Mouse (Mus musculus) stomach, postnatal 0 days (tissue): ENCODE measurements at regions not wholly inside any gene's neighbourhood (a gene's known extent, or its start where the extent isn't known, plus 50 kb on each side); places are given as distances from the start of the nearest gene placed in this dataset.

Source experiments
- CTCF ChIP-seq: IDR thresholded peaks from 2 replicates; pipeline ENCODE4 v1.5.1; 2016; ENCODE audit warnings: antibody characterized with exemption, low read depth, mild to moderate bottlenecking, moderate library complexity
- EP300 ChIP-seq: optimal IDR thresholded peaks from 2 replicates; pipeline ENCODE3; 2016; ENCODE audit warnings: antibody characterized with exemption

GRCm38 (mm10) chr11:114165656-114166362, 99.0 kb upstream of the Sdk2 start:
- TF ChIP-seq CTCF (no peak), EP300 (no peak)
